Mouse (Mus musculus) Muller cell, postnatal 12 days (primary cell): ENCODE measurements at regions not wholly inside any gene's neighbourhood (a gene's known extent, or its start where the extent isn't known, plus 50 kb on each side); places are given as distances from the start of the nearest gene placed in this dataset.

Experiments
- DNase-seq: peaks from one replicate; pipeline ENCODE4 v3.0.0-alpha.2; 2015; ENCODE audit errors: inconsistent ontology term

- no peak for DNase-seq
Observed at GRCm38 (mm10) chr9:93509646-93510045, 967.6 kb downstream of the Plod2 start.

- peak; percentile 20 for DNase-seq
Observed at GRCm38 (mm10) chr9:93524055-93524454, 982.0 kb downstream of the Plod2 start.

- DNase-seq: no peak
Observed at GRCm38 (mm10) chr9:93525132-93525531, 983.1 kb downstream of the Plod2 start.

- DNase-seq: no peak
Observed at GRCm38 (mm10) chr9:93530646-93531320, 988.8 kb downstream of the Plod2 start.
